Mouse (Mus musculus) liver, postnatal 0 days (tissue): ENCODE data around the gene Ufm1.

Experiments
- CTCF ChIP-seq: sonication (generic); IDR thresholded peaks from 2 replicates; pipeline ENCODE4 v1.5.1; 2016; ENCODE audit warnings: antibody characterized with exemption, low read depth
- EP300 ChIP-seq: IDR thresholded peaks from 2 replicates; pipeline ENCODE4 v1.6.1; 2016; ENCODE audit warnings: antibody characterized with exemption, low read depth, mild to moderate bottlenecking

GRCm38 (mm10) chr3:53846206-53846928, 17.3 kb downstream of the Ufm1 start:
- TF ChIP-seq CTCF (no peak), EP300 (no peak)
